In the genomic region with DNA sequence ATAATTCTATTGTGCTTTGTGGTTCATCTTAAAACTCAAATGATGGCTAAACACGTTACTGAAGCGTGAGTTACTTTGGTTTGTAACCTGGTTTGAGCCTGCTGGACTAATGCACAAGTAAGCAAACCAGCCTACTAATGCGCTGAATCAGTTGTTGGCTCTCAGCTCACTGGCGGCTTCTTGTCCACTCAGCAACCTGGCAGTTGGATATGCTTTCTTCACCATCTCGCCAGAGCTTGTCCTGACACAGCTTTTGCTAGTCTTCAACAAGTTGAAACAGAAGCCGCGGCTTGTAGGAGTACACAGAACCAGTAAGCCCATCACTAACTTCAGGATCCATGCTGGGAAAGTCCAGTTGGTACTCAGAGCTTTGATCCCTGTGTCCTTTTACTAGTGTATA, we compare ENCODE assay signal across 34 mouse cellular contexts. TPM values are rescaled to one million over a fixed set of nuclear protein-coding genes. Genes with fewer than 3 reads are reported as not detected.
A peak's percentile ranks its signal among the peaks of the same experiment; 100 is the strongest.
DNase-seq lines count a peak whose midpoint lies in the region; ATAC-seq and TF ChIP-seq lines count a peak whose summit lies in the region.
"Had no signal": no experiment of that assay in that cellular context is flagged by ENCODE, and none has a peak within 500 bp of the region (broad histone marks: within the 10 kb centered on the region; RNA-seq: fewer than 3 reads in every experiment).

No protein-coding gene starts in this region.

- TF ChIP-seq CTCF in kidney, adult 2 months (conservative IDR thresholded peaks at IDR 0.05; ENCODE audit: insufficient read depth, insufficient read length, low read depth, low read length) = no peak

- H3K27me3 ChIP-seq in kidney, adult 2 months (replicated peaks; ENCODE audit: control insufficient read depth, insufficient read depth, low read length) = no peaks in the 10 kb centered on the region
- no peaks in the 10 kb centered on the region for H3K27me3 ChIP-seq in kidney, embryonic 14.5 days (ENCODE audit: control insufficient read depth, insufficient read depth, low read length)
- H3K27me3 ChIP-seq: CH12.LX; hindbrain, embryonic 12.5 days; intestine, embryonic 15.5 days; limb, embryonic 15.5 days; liver, embryonic 13.5 days had no signal

- intact Hi-C loops in gastrocnemius, postnatal 36 days (cut with DNase I) = no loop called here

- TF ChIP-seq POLR2A in kidney, adult 2 months (IDR thresholded peaks at IDR 0.05; ENCODE audit: low read depth, low read length) = no peak

- no peak overlapping the region for H3K9ac ChIP-seq in kidney, embryonic 14.5 days (ENCODE audit: low read depth, low read length)
- H3K9ac ChIP-seq: hindbrain, embryonic 12.5 days; intestine, embryonic 15.5 days; limb, embryonic 15.5 days had no signal

- no peaks in the 10 kb centered on the region for H3K36me3 ChIP-seq in kidney, adult 2 months (ENCODE audit: control insufficient read depth, insufficient read depth, low read length)
- H3K36me3 ChIP-seq in kidney, embryonic 14.5 days (ENCODE audit: control insufficient read depth, insufficient read depth, low read length) = no peaks in the 10 kb centered on the region
- H3K36me3 ChIP-seq: heart, embryonic 10.5 days; hindbrain, embryonic 12.5 days; intestine, embryonic 15.5 days; limb, embryonic 10.5 days; limb, embryonic 15.5 days; liver, embryonic 13.5 days had no signal

- H3K9me3 ChIP-seq in kidney, embryonic 14.5 days (ENCODE audit: control insufficient read depth, low read length) = no peaks in the 10 kb centered on the region
- H3K9me3 ChIP-seq: heart, embryonic 10.5 days; hindbrain, embryonic 12.5 days; intestine, embryonic 15.5 days; limb, embryonic 10.5 days; limb, embryonic 15.5 days; liver, embryonic 13.5 days had no signal

- WGBS in kidney, adult 2 months = 65% methylated on average over 7 of the region's 7 CpGs
- WGBS in kidney, embryonic 14.5 days = 91% methylated on average over 7 of the region's 7 CpGs

- no peak overlapping the region for H3K27ac ChIP-seq in kidney, adult 2 months (ENCODE audit: insufficient read depth, low read depth, low read length)
- H3K27ac ChIP-seq in kidney, embryonic 14.5 days (ENCODE audit: low read depth, low read length) = no peak overlapping the region
- H3K27ac ChIP-seq: heart, embryonic 10.5 days; hindbrain, embryonic 12.5 days; hindbrain, postnatal 0 days; intestine, embryonic 15.5 days; limb, embryonic 10.5 days; limb, embryonic 15.5 days; liver, embryonic 13.5 days had no signal

- H3K4me2 ChIP-seq in kidney, embryonic 14.5 days (replicated peaks; ENCODE audit: low read depth, low read length) = no peak overlapping the region
- H3K4me2 ChIP-seq: hindbrain, embryonic 12.5 days; intestine, embryonic 15.5 days; limb, embryonic 15.5 days; liver, embryonic 13.5 days had no signal

- H3K4me1 ChIP-seq in kidney, adult 2 months (ENCODE audit: control insufficient read depth, insufficient read depth, low read length) = peaks cover 9% of the 10 kb centered on the region
- H3K4me1 ChIP-seq in kidney, embryonic 14.5 days (ENCODE audit: control insufficient read depth, insufficient read depth, low read length) = peaks cover 13% of the 10 kb centered on the region
- H3K4me1 ChIP-seq: intestine, embryonic 15.5 days had no signal

- ATAC-seq in kidney, embryonic 14.5 days (ENCODE audit: low FRiP score, low TSS enrichment) = no peak
- ATAC-seq: activated CD4-positive, CD25-positive, alpha-beta regulatory T cell, adult 4 months; forebrain, embryonic 14.5 days; hindbrain, postnatal 0 days; intestine, embryonic 15.5 days; lung, postnatal 0 days had no signal

- no peak overlapping the region for H3K4me3 ChIP-seq in kidney, adult 2 months (ENCODE audit: insufficient read depth, low read depth, low read length)
- H3K4me3 ChIP-seq in kidney, embryonic 14.5 days (ENCODE audit: low read length) = no peak overlapping the region
- H3K4me3 ChIP-seq: heart, embryonic 10.5 days; hindbrain, embryonic 12.5 days; intestine, embryonic 15.5 days; limb, embryonic 10.5 days; limb, embryonic 15.5 days; liver, embryonic 13.5 days had no signal

- peak; percentile 68 for DNase-seq in gastrocnemius, adult 18-20 months (ENCODE audit: low spot score)
- DNase-seq in gastrocnemius, postnatal 36 days = no peak
- DNase-seq in kidney, adult 2 months = peak; percentile 77
- peak; percentile 21 to 25 for DNase-seq in urinary bladder, adult 18-20 months (ENCODE audit: low spot score in 2 of 2)
- DNase-seq in urinary bladder, postnatal 4 days (ENCODE audit: low spot score in 2 of 2) = no peak
- peak; percentile 88 for DNase-seq in skeletal muscle tissue, adult 2 months (ENCODE audit: low read depth, low spot score)
- no peak for DNase-seq in cerebellum, adult 8-10 months
- DNase-seq: adrenal gland, postnatal 10 days; cerebellum, adult 9-10 months; cerebellum, postnatal 36 days; heart, postnatal 36 days; layer of hippocampus, adult 9-11 months; liver, embryonic 13.5 days; lung, adult 18-20 months; lung, postnatal 4 days; midbrain, embryonic 14.5 days; retina, postnatal 1 day; right cerebral cortex, postnatal 25 days; spleen, adult 18-20 months; thymus, postnatal 25 days had no signal

RNA-seq across cellular contexts. Expression of gene Naa15, which starts 2.5 kb away (rescaled TPM):
- 10 to 100 TPM; 40.4 to 47.5 TPM for total RNA-seq in gastrocnemius, adult 18-20 months (2021)
- 10 to 100 TPM; 41.0 to 41.6 TPM for total RNA-seq in gastrocnemius, postnatal 36 days (2021)
- polyA plus RNA-seq in kidney, adult 2 months (2012; rRNA removed) = 2.3 and 3.5 TPM in 2 replicates
- polyA plus RNA-seq in kidney, embryonic 14.5 days (2014; fragmentation: Nextera tagmentation; extraction: Ambion mirVana) = 40.0 and 57.1 TPM in 2 replicates

RNA-seq across cellular contexts. Expression of gene Ndufc1, which starts 3.7 kb away (rescaled TPM):
- total RNA-seq in gastrocnemius, adult 18-20 months (2021) = 1,000 to 10,000 TPM in 1 of 2 experiments, 100 to 1,000 TPM in 1; 945 to 1,002 TPM
- 1,000 to 10,000 TPM; 1,029 to 1,117 TPM for total RNA-seq in gastrocnemius, postnatal 36 days (2021)
- 368 and 461 TPM in 2 replicates for polyA plus RNA-seq in kidney, adult 2 months (2012; rRNA removed)
- polyA plus RNA-seq in kidney, embryonic 14.5 days (2014; fragmentation: Nextera tagmentation; extraction: Ambion mirVana) = 711 and 870 TPM in 2 replicates

RNA-seq across cellular contexts. Expression of gene Mgarp, which starts 15.9 kb away (rescaled TPM):
- total RNA-seq in gastrocnemius, adult 18-20 months (2021) = under 1 TPM in 1 of 2 experiments, not detected in 1; 0.25 TPM
- total RNA-seq in gastrocnemius, postnatal 36 days (2021) = under 1 TPM; 0.20 to 0.27 TPM
- 0.80 TPM in 1 of 2 replicates, not detected in the other for polyA plus RNA-seq in kidney, adult 2 months (2012; rRNA removed)
- 1.3 and 1.6 TPM in 2 replicates for polyA plus RNA-seq in kidney, embryonic 14.5 days (2014; fragmentation: Nextera tagmentation; extraction: Ambion mirVana)
- total RNA-seq: CH12.LX; left cerebral cortex, postnatal 10 days; monocyte, adult 5-6 weeks had no signal
- polyA plus RNA-seq: lung, postnatal 0 days; neural tube, embryonic 14.5 days had no signal

Comparison
In these comparisons a context has a peak if more than half of its experiments do, and no peak if none do; other contexts are left out.
1. DNase-seq: peak in gastrocnemius, adult 18-20 months (single experiment), kidney, adult 2 months (single experiment), urinary bladder, adult 18-20 months (2 of 2) and skeletal muscle tissue, adult 2 months (single experiment); none in gastrocnemius, postnatal 36 days (0 of 2), urinary bladder, postnatal 4 days (0 of 2) and cerebellum, adult 8-10 months (single experiment).